Mouse (Mus musculus) liver (tissue): Measurements from ENCODE around the gene Vmn1r237.

ENCODE experiments used
- DNase-seq: peaks from one replicate; pipeline ENCODE4 v3.0.0-alpha.2; 2020; ENCODE audit warnings: mixed read lengths

The Vmn1r237 gene

DNA sequence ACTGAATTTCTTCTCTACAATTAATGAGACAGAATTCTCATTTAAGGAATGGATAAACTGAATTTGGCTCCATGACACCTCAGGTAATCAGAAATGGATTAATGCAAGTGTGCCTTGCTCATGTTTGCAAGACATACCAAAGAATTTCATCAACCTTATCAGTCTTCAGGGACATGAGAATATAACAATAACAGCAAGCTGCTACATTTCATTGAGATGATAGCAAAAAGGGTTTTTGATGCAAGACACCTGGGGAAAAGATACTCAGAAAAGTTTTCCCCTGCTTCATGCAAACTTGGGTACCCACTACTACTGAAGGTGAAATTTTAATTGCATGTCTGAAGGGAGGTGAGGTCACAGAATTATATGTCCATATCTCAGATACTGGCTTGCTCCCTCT is at the start of gene Vmn1r237:
Gene Vmn1r237, plus strand, starts transcription at position 301 of the 400 bp plus-strand sequence.
- DNase-seq: no peak

- no peak for DNase-seq
Observed at GRCm38 (mm10) chr17:21272103-21272502, 39.6 kb upstream of the Vmn1r237 start.

DNA sequence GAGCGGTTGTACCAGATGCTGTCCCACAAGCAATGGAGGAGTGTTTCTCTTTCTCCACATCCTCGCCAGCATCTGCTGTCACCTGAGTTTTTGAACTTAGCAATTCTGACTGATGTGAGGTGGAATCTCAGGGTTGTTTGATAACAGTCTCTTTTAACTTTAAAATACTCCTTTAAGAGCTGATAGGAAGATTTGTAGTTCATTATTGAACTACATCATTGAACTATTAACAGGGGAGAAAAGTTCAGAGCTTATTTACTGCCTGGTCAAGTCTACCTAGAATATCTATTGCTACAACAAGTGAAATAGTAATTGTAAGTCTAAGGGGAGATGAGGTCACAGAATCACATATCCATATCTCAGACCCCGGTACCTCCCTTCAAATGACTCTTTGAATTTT is 29.0 kb upstream of the Vmn1r237 start, which contains the start of gene Vmn1r236:
Gene Vmn1r236, plus strand, starts transcription at position 301 of the 400 bp plus-strand sequence.
- no peak for DNase-seq

DNA sequence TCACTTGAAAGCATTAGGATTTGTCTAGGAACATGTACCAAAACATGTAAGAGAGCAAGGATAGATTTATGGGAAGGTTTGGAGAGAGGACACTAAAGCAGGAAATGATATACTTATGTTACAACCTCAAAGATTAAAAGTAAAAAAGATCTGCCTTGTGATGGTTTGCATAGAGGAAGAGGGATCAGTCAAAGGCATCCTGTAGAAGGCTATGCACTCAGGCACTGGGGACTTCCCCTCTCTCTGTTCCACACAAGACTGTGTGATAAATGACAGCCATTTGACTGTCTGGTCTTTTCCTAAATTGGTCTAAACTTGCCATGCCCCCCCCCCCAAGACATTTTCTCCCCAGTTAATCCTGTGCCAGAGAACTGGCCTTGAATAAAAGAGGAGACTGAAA is 27.3 kb upstream of the Vmn1r237 start:
- no peak for DNase-seq

DNA sequence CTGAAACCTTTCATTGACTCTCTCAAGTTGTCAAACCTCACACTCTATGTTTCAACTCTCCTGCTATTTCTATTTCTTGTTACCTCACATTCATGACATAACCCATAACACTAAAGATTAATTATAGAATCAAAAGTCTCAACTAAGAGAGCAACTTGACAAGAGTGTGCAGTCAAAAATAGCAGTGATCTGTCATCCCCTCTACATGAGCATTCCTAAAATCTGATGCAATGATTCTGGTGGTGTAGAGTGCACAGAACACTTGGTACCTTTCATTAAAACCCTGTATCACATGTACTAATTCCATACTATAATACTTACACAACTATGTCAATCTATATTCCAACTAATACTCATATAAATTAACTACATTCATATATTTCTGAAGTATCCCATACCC is 22.0 kb upstream of the Vmn1r237 start:
- DNase-seq: no peak
